Mouse (Mus musculus) heart, postnatal 36 days (tissue): ENCODE measurements around the gene Gng12. TPM values are rescaled to one million over a fixed set of nuclear protein-coding genes. Genes with fewer than 3 reads are reported as not detected.
"Not testable (repeated sequence)": the region's sequence is repeated elsewhere in the genome, so short reads cannot be mapped to it uniquely, and the experiment has no call there.

Experiments used
- DNase-seq, 2 experiments: peaks; one replicate each; pipeline ENCODE4 v3.0.0; 2021 to 2022
- intact Hi-C: fragments of 180-260 bp; cut with DNase I; formaldehyde crosslinking; loops from one replicate; pipeline ENCODE4 v1.15.1; 2025
- total RNA-seq, 2 experiments: library from RNA; stranded (reverse); gene quantifications; 2 replicates each; pipeline ENCODE4 v1.2.3; 2021

Gng12 gene
- total RNA-seq, 2 experiments from 2014 or later, result 37.8 to 44.7 TPM

DNA sequence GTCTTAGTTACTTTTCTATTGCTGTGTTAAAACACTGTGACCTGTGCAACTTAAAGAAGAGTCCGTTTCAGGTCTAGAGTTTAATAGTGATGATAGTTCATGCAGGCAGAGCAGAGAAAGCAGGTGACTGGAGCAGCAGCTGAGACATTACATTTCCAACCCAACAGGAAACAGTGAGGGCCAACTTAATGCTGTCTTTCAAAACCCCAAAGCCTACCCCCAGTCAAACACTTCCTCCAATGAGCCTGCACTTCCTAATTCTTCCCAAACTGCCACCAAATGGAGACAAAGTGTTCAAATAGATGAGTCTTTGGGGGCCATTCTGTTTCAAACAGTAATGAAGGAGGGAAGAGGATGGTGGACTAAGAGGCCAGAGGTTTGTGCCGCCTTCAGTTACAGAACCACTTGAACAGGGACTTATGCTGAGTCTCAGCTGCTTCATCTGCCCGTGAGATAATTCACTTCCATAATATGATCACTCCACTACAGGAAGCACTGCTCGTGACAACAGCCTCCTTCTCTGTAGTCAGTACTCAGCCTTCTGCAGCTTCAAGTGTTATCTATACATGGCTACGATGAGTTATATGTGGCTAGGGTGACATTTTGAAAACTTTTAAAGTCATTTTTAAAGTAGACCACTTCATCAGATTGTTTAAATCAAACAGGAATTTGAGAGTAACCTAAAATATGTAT is 55.7 kb downstream of the Gng12 start:
- intact Hi-C loops, result no loop called here
- no peak for DNase-seq

DNA sequence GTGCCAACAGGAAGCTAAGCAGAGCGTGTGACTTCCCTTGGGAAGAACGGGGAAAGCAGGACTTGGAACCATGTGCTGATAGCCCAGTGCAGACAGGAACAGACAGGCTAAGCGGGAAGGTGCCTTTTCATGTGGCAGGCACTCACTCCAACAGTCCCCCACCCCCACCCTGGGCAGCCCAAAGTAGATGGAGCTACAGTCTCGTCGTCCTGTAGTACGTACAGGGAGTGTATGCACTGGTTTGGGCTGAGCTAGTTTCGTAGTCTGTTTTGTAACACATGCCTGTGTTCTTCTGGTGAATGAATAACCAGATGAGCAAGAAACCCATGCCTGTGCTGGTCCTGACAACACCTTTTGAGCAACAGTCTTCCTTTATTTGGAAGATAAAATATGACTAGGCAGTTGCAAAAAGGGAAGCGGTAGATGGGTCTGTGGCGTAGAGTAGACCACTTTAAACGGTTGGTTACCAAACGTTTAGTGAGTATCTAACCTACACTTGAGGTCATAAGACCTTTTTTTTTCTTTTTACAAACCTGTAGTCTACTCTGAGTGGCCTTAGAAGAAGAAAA is 57.8 kb downstream of the Gng12 start:
- intact Hi-C loops, result loop anchor here (2.0 kb wide), 2 partner anchors 57 to 113 kb away; partner anchors contain the start of gene Gng12
- DNase-seq, result no peak

DNA sequence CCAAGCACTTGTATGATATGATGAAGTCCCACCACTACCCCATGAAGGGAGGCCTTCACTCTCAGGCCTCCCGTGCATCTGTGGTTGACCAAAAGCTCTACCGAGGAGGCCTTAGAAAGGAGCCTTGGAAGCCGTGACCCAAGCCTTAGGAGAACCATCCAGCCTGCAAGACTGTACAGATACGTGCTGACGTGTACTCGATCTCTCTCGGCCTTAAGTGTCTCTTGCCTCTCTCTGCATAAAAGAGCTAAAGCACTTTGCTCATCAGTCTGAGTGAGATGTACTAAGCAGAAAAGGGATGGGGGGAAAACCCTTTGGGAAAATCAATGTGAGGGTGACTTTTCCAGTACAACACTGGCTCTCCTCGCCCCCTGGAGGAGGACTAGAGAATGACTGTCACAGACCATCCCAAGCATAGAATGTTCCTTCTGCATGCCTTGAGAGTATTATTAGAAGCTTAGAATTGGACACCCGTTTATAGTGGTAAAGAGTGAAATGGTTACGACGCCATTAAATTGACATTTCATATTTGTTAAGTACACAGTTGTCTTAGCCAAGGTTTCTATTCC is 59.0 kb downstream of the Gng12 start:
- DNase-seq, result peak in 1 of 2 experiments; percentile 46
- intact Hi-C loops, result loop anchor here (2.0 kb wide), 2 partner anchors 58 to 114 kb away; partner anchors contain the start of gene Gng12

DNA sequence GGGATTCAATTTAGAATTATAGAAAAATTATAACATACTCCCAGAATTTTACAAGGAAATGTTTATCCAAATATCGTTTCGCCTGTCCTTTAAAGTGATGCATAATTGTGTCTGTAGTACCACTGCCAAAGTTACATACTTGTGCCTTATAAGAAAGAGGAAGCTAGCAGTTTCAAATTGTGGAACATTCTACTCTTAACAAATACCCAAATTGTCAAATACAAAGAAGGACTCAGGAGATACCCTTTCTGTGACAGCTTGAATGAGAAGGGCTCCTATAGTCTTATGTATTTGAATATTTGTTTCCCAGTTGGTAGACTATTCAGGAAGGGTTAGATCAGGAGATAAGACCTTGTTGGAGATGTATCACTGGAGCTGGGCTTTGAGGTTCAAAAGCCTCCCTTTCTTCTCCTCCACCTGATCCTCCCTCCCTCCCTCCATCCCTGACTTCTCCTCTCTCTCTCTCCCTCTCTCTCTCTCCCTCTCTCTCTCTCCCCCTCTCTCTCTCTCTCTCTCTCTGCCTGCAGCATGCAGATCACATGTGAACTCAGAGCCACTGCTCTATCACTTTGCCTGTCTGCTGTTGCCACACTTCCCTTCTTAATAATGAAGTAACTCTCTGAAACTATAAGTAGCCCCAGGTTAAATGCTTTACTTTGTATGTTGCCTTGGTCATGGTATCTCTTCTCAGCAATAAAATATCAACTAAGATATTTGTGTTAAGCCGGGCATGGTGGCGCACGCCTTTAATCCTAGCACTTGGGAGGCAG is 62.5 kb downstream of the Gng12 start:
- no peak for DNase-seq
- intact Hi-C loops, result no loop called here

DNA sequence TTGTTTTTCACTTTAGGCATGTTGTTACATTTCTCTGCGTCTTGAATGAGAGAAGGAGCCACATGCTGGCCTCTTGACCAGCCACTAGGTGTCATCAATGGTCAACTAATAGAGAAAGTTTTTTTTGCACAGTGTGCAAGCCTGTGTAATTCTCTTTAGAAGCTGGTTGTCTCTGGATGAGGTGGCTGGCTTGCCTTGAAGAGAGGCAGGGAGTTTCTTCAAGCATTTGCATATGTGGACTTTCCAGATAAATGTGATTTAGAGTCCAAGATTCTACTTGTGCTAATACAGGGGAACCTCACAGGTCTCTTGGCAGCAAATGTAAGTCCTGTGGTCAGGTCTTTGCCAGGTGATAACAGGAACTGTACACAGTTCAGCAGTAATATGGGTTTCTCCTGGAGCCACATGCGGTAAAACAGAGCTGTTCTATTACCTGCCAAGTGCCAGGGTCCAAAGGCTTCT is 66.4 kb downstream of the Gng12 start:
- intact Hi-C loops, result loop anchor here (1.0 to 5.0 kb wide), 5 partner anchors 54 to 355 kb away; no protein-coding TSS in a partner anchor
- peak; percentile 38 to 61 for DNase-seq

DNA sequence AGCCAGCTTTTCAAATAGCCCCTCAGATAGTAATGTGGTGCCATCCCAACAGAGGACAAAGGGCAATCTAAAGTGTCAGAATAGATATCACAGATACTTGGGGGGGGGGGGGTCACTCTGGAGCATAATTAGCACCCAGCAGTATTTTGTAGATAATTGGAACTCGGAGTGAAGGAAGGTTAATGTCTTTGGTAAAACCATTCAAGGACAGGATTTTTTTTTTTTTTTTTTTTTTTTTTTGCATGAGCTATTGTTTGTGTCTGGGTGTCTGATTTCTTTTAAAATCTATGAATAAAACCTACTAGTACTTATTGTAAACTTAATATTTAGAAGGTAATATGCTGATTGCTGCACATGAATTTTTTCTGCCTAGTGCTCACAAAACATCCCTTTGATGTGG is 66.9 kb downstream of the Gng12 start:
- no peak for DNase-seq
- intact Hi-C loops, result loop anchor here (2.0 to 5.0 kb wide), 3 partner anchors 54 to 354 kb away; no protein-coding TSS in a partner anchor

DNA sequence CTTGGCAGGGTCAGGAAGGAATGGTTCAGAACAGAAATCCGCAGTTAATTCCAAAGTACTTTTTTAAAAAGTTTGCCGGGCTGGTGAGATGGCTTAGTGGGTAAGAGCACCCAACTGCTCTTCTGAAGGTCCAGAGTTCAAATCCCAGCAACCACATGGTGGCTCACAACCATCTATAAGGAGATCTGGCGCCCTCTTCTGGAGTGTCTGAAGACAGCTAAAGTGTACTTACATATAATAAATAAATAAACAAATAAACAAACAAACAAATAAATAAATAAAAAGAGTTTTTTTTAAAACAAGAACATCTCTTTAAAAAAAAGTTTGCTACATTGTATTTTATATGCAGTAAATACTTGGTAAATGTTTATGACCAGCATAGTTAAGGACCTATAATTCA is 67.5 kb downstream of the Gng12 start:
- DNase-seq, result not testable (repeated sequence)
- intact Hi-C loops, result loop anchor here (2.0 to 5.0 kb wide), 4 partner anchors 53 to 354 kb away; partner anchors contain the start of gene Gadd45a

DNA sequence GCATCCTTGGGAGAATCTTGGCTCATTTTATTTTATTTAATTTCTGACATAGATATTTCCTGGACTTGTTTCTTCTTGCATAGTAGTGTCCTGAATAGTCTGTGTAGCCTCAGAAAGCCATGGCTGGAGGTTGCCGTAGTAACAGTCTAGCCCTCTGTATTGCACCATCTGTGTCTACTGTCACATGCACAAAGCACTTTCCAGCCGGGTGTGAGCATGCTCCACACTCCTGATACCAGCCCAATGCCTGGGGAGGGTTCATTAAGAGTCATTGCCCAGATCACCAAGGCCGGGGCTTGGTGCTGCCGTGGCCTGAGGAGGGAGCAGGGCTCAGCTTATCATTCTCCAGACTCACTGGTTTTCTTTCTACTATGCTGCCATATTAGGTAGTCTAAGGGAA is 68.0 kb downstream of the Gng12 start:
- intact Hi-C loops, result loop anchor here (2.0 to 5.0 kb wide), 3 partner anchors 73 to 353 kb away; partner anchors contain the start of gene Gadd45a
- DNase-seq, result no peak

DNA sequence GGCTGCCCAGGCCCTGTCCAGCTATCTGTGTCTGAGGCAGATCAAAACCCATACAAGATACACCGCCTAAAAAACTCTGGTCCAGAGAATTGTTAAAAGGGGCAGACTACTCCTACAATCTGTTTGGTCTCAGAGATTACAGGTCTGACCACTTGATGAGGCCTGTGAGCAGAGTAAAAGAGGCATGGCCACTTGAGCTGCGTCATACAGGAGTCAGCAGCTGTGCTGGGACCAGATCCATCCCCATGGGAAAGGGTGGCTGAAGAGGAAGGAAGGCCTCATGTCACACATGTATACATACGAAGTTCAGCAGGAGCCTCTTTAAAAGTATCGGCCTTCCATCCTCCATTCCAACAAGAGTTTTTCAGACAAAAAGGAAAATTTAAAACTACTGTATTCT is 69.0 kb downstream of the Gng12 start:
- DNase-seq, result no peak
- intact Hi-C loops, result loop anchor here (2.0 kb wide), 1 partner anchor 72 kb away; the partner anchor contains the start of gene Gadd45a

DNA sequence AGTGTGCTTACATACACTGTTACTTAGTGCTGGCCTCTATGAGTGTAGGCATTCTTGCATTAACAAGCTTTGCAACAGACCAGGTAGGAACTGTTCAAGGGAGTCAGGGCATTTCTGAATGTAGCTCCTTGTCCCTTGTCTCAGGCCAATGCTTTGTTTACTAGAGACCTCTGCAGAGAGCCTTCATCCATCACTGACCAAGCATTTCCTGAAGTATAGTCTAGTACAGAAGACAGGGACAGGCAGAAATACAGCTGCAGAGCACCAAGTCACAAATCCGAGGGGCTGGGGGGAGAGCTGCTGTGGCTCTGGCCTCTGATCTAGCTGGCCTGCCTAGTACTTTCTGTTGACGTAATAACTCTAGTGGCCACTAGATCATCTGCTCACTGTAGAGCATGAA is 71.6 kb downstream of the Gng12 start:
- DNase-seq, result no peak
- intact Hi-C loops, result no loop called here

DNA sequence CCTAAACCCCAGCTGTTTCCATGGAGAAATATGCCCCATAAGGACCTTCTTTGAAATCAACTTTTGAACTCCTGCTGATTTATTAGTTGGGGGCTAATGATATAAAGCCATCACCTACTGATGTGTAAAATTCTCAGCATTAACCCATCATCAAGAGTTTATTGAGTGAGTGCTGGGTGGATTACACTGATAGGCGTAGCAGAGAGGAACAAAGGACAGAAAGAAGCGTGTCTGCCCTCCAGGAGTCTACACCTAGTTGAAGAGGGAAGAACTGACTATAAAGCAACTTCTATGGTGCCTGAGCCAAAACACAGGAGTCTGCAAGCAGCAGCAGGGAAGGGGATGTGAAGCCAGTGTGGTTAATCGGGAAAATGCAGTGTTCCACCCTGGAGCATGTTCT is 73.2 kb downstream of the Gng12 start:
- intact Hi-C loops, result no loop called here
- no peak for DNase-seq

DNA sequence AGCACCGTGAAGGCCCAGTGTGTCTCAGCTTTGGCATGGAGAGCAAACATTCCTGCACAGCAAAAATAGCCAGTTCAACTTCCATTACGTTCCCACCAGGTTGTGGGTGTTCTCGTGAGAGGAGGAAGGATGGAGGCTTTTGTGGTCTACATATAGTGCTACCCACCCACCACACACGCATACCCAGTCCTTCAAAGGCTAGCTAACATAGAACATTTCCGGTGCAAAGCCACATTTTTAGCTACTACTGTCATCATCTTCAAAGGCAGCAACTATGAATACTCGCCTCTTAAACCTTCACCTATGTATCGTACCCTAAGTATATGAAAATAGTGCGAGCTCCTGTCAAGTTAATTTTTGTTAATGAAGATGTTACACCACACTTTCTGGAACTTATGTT is 76.1 kb downstream of the Gng12 start:
- DNase-seq, result no peak
- intact Hi-C loops, result no loop called here

DNA sequence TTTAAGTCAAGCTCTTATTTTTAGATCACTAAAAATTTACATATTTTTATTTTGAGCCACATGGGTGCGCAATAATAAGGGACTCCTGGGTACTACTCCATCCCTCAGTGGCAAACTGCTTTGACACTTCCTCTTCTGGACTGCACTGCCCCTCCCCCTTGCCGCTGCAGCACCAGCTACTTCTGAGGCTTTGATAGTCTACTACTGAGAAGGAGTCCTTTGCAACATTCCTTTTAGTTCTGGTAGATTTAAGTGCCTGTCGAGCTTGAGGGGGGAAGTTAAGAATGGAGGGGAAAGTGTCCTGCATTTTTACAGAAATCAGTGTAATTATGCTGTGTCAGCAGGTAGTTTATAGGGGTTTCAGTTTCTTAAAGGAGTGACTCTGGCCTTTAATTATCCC is 77.0 kb downstream of the Gng12 start:
- intact Hi-C loops, result no loop called here
- DNase-seq, result no peak

DNA sequence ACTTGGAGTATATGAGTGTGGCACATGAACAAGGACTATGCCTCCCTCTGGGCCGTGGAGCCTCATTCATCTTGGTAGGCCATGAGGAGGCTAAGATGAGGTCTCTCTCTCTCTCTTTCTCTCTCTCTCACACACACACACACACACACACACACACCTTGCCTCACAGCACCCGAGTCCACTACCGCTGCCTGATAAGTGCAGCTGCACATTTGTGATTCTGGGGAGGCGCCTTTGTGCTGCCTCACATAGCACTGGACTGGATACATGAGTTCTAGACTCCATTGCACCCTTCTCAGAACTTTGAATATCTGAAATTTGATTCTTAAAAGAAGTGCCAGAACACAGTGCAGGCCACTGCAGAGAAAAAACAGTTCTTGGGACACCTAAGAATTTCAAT is 79.3 kb downstream of the Gng12 start:
- no peak for DNase-seq
- intact Hi-C loops, result no loop called here

DNA sequence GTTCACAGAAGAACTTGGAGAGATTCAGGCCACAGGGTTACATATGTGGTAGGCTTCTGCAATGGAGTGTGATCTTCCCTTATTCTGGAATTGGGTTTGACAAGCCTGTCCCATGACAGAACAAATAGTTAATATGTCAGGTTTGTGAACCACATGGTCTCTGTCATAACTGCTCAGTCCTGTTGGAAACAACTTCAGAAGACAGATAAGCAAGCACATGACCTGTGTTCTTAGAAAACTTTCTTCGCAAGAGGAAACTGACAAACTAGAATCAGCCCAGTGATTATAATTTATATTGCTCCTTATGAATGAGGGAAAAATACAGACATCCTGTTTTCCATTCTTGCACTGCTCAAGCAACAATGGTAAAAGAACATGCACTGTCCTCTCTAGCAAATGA is 83.0 kb downstream of the Gng12 start:
- intact Hi-C loops, result no loop called here

DNA sequence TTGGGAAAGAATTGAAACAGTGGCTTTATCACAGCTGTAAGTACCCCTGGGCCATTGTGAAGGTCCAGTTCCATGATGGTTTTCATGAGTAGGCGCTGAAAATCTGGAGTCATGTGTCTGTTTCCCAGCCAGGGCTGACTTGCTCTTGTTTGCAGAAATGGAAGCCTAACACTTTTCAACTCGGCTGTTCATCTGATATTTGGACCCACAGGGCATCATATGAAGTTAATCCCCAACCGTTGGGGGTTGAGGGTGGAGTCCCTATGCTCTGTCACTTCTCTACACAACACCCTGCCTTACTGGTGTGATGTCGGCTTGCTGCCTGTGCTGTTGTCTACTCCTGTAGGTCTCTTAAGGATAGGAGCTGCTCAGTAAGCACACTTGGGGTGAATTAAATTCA is 83.8 kb downstream of the Gng12 start:
- intact Hi-C loops, result no loop called here
- DNase-seq, result no peak

More for the DNA sequence above, 83.0 kb downstream of the Gng12 start:
- no peak for DNase-seq

DNA sequence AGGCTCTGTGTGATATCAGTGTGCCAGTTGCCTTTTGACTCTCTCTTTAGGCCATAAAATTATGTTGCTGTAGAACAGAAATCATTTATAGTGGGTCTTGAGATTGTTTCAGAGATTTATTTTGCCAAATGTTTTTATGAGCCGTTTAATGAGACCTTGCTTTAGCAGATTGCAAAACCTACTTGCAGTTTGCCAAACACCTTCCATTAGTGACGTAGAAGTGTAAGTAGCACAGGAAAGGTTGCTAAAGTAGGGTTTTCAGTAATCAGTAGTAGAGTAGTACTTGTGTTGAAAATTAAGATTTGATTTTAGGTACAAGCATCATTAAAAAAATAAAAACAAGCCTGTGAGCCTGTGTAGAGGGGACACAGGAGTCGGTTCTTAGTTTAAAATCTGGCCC is 85.2 kb downstream of the Gng12 start:
- intact Hi-C loops, result no loop called here
- no peak for DNase-seq

DNA sequence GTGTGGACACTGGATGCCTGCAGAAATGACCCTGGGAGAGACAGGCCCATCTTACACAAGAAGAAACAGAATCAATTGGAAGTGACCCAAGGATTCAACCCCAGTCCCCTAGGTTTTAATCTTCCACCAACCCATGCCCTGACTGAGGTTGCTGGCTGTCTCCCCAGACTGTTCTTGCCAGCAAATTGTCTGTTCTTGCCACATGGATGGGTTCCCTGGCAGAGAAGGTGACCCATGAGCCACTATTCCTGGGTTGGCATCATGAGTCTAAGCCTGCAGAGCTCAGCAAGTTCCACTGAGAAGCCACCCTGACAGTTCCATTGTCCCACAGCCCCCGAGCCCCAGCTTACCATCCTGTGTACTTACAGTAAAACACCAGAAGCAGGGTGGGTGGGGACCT is 85.7 kb downstream of the Gng12 start:
- intact Hi-C loops, result no loop called here
- peak; percentile 34 to 49 for DNase-seq

DNA sequence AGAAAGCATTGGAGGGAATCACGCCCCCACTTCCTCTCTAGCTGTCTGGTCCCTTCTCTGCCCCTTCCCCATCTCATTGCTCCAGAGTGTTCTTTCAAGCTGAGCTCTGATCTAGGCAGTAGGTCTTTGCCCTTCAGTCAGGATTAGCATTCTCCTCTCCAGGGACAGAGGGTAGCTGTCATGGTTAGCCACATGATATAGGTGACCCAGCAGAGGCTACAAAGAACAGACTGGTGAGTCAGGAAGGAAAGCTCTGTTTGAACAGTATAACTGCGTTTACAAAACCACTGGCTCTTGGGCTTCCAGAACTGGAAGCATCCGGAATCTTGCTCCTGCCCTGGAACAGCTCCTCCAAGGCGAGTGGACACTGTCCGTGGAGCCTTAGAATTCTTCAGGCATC is 87.9 kb downstream of the Gng12 start:
- intact Hi-C loops, result loop anchor here (2.0 kb wide), 1 partner anchor 13 kb away; no protein-coding TSS in a partner anchor
- no peak for DNase-seq

DNA sequence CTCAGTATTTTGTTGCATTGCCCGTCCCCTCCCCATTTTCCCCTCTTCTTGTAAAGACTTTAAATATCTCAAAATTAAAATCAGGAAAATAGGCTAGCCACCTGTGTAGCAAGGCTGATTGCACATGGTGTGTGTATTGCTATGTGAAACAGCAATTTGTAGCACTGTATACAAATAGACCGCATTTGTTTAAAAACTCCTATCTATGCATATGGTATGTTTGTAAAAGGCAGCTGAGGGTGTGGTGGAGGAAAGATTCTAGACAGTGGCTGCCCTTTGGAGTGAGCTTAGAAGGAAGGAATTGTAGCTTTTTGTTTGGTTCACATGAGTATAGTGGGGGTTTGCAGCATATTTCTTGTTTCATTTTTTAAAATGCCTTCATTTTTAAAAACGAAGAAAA is 88.5 kb downstream of the Gng12 start:
- no peak for DNase-seq
- intact Hi-C loops, result loop anchor here (2.0 kb wide), 1 partner anchor 14 kb away; no protein-coding TSS in a partner anchor

DNA sequence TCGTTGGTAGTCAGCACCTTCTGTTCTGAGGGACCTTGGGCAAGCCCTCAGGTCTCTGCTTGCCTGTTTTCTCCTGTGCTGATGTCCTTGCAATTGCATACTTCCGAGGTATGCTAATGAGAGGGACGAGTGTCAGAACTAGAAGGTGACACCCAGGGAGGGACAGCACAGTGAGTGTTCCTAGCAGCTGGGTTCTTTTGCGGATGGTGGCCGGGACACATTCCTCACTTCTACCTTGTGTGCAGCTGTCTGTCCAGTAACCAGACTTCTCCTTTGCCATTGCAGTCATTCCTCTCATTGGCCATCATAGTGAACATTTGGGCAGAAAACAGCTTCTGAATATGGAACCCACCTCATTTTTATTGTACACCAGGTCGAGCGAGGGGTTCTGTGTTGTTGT is 89.3 kb downstream of the Gng12 start:
- DNase-seq, result no peak
- intact Hi-C loops, result loop anchor here (2.0 kb wide), 1 partner anchor 15 kb away; no protein-coding TSS in a partner anchor
